Mouse (Mus musculus) ZHBTc4 (cell line): Measurements from ENCODE around the gene Prrt2.

ENCODE experiments used
- DNase-seq: peaks from one replicate; pipeline ENCODE4 v3.0.0-alpha.2; 2011; ENCODE audit warnings: low read depth, low spot score

The Prrt2 gene

GRCm38 (mm10) chr7:127020901-127021562 lies at the start of gene Prrt2, which contains the start of gene Gm42742:
Gene Prrt2, minus strand, starts transcription at chr7:127021211.
Gene Gm42742, minus strand, starts transcription at chr7:127021097.
- peak; percentile 63 for DNase-seq

- DNase-seq = no peak
Observed at GRCm38 (mm10) chr7:127066317-127066716, 45.3 kb upstream of the Prrt2 start.

- peak; percentile 45 for DNase-seq
Observed at GRCm38 (mm10) chr7:127065538-127065937, 44.5 kb upstream of the Prrt2 start.

GRCm38 (mm10) chr7:127055026-127055585 lies 34.1 kb upstream of the Prrt2 start:
- no peak for DNase-seq

- peak; percentile 92 for DNase-seq
Observed at GRCm38 (mm10) chr7:127041851-127042672, 21.1 kb upstream of the Prrt2 start, which contains the start of gene Kif22. Gene Kif22, minus strand, starts transcription at chr7:127042471.

- peak; percentile 55 for DNase-seq
Observed at GRCm38 (mm10) chr7:127031244-127031643, 10.2 kb upstream of the Prrt2 start.

- DNase-seq = no peak
Observed at GRCm38 (mm10) chr7:127030172-127030571, 9.2 kb upstream of the Prrt2 start.

GRCm38 (mm10) chr7:127027885-127028284 lies 6.9 kb upstream of the Prrt2 start:
- no peak for DNase-seq

- peak; percentile 100 for DNase-seq
Observed at GRCm38 (mm10) chr7:127026984-127027726, 6.1 kb upstream of the Prrt2 start, which contains the start of gene Maz. Gene Maz, minus strand, starts transcription at chr7:127027037.

GRCm38 (mm10) chr7:127026616-127026983 lies 5.6 kb upstream of the Prrt2 start:
- DNase-seq = no peak

- peak; percentile 87 for DNase-seq
Observed at GRCm38 (mm10) chr7:127026161-127026600, 5.2 kb upstream of the Prrt2 start.

GRCm38 (mm10) chr7:127025556-127026160 lies 4.6 kb upstream of the Prrt2 start:
- peak; percentile 62 for DNase-seq

- peak; percentile 86 for DNase-seq
Observed at GRCm38 (mm10) chr7:127024755-127025555, 3.9 kb upstream of the Prrt2 start.

- DNase-seq = no peak
Observed at GRCm38 (mm10) chr7:127023896-127024690, 3.1 kb upstream of the Prrt2 start.

GRCm38 (mm10) chr7:127023272-127023691 lies 2.3 kb upstream of the Prrt2 start:
- DNase-seq = no peak

GRCm38 (mm10) chr7:127022528-127023271 lies 1.7 kb upstream of the Prrt2 start:
- no peak for DNase-seq

GRCm38 (mm10) chr7:127021563-127022527 lies 834 bp upstream of the Prrt2 start:
- peak; percentile 53 for DNase-seq

GRCm38 (mm10) chr7:127020491-127020890 lies 520 bp downstream of the Prrt2 start:
- no peak for DNase-seq
